Mouse (Mus musculus): ENCODE results near the gene Lsm11.

- TF ChIP-seq CTCF (IDR thresholded peaks at IDR 0.05; ENCODE audit: low read depth, low read length) = no peak
- no peak for TF ChIP-seq POLR2A (IDR thresholded peaks at IDR 0.05; ENCODE audit: extremely low read depth, insufficient read depth, low read length)
These were observed 44.3 kb downstream of the Lsm11 start for GRCm38 (mm10) chr11:45900233-45901015.

All from liver, adult 2 months (tissue).